Mouse (Mus musculus): ENCODE results near the gene Smagp. TPM values are rescaled to one million over a fixed set of nuclear protein-coding genes. Genes with fewer than 3 reads are reported as not detected.

The Smagp gene
- total and polyA plus RNA-seq, 3 experiments = 11.6 to 21.1 (median 12.9) TPM

DNA sequence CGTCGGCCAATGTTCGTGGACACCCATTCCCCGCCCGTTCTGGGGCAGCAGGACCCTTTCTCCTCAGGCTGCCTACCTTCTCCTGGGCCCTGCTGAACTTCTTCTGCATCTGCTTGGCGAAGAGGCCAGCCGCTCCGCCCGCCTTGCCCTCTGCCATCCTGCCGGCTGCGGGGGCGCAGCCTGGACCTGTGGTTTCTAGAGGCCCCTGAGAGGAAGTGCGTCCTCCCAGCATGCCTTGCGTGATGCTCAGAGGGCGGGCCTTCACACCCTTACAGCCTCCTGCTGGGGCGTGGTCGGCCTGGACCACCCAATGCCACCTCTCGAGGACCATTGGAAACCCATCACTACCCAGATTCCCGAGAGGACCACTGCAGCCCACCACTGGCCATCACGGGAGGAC, 32.6 kb upstream of the Smagp start, which contains the start of gene Bin2:
Gene Bin2, minus strand, starts transcription at position 217 of the 400 bp plus-strand sequence.
- Histone ChIP-seq H3K27me3 (ENCODE audit: control insufficient read depth, insufficient read depth, low read length) (no peaks in the 10 kb centered on the region), H3K4me1 (ENCODE audit: control insufficient read depth, insufficient read depth, low read length) (peaks cover 7% of the 10 kb centered on the region), H3K36me3 (ENCODE audit: control insufficient read depth, insufficient read depth, low read length) (no peaks in the 10 kb centered on the region), H3K4me3 (no peak within 1 kb of the TSS), H3K79me2 (replicated peaks; ENCODE audit: control insufficient read depth, insufficient read depth, low read length) (no peaks in the 10 kb centered on the region), H3K27ac (no peak within 1 kb of the TSS), H3K9ac (ENCODE audit: low read depth, low read length) (0 out of 2 replicates have a peak within 1 kb of the TSS, but pooled peaks have one; percentile 55)
- TF ChIP-seq CTCF (IDR thresholded peaks at IDR 0.05) (no peak), EP300 (IDR thresholded peaks at IDR 0.05; ENCODE audit: insufficient read depth, low read depth, low read length) (no peak), POLR2A (IDR thresholded peaks at IDR 0.05; ENCODE audit: insufficient read depth, low read depth, low read length) (no peak; the same call in 1 of the 2 replicates)
- intact Hi-C loops (cut with DNase I) = no loop called here
- WGBS = 81% methylated on average over 20 of the region's 20 CpGs
- DNase-seq = peak; percentile 58 to 80

DNA sequence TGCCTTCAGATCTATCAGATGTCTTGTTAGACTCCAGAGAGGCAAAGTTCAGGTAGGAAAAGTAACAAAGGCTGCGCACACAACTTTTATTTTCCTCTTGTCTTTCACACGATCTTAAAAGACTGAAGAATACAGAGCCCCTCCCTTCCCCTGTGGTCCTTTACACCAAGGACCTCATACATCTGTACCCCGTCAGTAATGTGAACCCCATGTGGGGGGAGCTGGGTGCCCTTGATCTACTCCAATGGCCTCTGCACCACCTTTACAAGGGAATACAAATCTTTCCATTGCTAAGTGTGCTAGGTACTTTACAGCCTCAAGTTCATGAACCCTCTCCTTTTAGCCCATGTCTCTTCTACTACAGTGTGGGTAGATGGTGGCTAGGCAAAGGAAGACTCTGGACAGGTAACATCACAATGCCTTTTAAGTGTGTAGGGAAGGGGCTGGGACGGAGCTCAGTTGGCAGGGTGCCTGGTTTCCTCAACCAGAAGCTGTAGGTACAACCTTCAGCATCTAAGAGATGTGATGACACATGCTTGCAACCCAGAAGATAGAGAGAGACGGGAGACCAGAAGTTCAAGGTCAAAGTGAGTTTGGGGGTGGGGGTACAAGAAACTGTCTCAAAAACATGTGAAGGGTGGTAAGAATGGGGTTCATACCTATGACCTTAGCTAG, 31.3 kb upstream of the Smagp start:
- H3K36me3 ChIP-seq (ENCODE audit: control insufficient read depth, insufficient read depth, low read length) = no peaks in the 10 kb centered on the region
- no peak overlapping the region for H3K4me3 ChIP-seq
- 77% methylated on average over 5 of the region's 5 CpGs for WGBS
- H3K27ac ChIP-seq = no peak overlapping the region
- H3K79me2 ChIP-seq (replicated peaks; ENCODE audit: control insufficient read depth, insufficient read depth, low read length) = no peaks in the 10 kb centered on the region
- no peaks in the 10 kb centered on the region for H3K27me3 ChIP-seq (ENCODE audit: control insufficient read depth, insufficient read depth, low read length)
- TF ChIP-seq POLR2A (IDR thresholded peaks at IDR 0.05; ENCODE audit: insufficient read depth, low read depth, low read length) (no peak), CTCF (IDR thresholded peaks at IDR 0.05) (no peak), EP300 (IDR thresholded peaks at IDR 0.05; ENCODE audit: insufficient read depth, low read depth, low read length) (no peak)
- no peak for DNase-seq
- peaks cover 2% of the 10 kb centered on the region for H3K4me1 ChIP-seq (ENCODE audit: control insufficient read depth, insufficient read depth, low read length)
- intact Hi-C loops (cut with DNase I) = no loop called here
- no peak overlapping the region for H3K9ac ChIP-seq (ENCODE audit: low read depth, low read length)

DNA sequence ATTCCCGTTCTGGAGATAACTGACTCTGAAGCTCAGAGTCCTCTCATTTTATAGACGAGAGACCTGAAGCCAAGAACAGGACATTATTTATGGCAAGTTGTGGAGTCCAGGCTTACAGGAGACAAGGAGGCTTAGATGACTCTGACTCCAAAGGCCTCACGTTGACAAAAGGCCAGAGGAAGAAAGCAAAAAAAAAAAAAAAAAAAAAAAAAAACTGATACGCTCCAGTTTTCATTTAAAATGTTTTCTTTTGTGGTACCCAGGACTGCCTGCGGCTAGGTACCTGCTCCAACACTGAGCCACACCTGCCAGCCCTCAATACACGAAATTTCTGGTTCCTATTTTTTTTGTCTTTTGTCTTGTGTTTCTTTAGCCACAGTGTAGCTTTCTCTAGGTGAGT, 30.7 kb upstream of the Smagp start:
- DNase-seq = no peak
- no peaks in the 10 kb centered on the region for H3K36me3 ChIP-seq (ENCODE audit: control insufficient read depth, insufficient read depth, low read length)
- H3K4me1 ChIP-seq (ENCODE audit: control insufficient read depth, insufficient read depth, low read length) = peaks cover 2% of the 10 kb centered on the region
- TF ChIP-seq EP300 (IDR thresholded peaks at IDR 0.05; ENCODE audit: insufficient read depth, low read depth, low read length) = no peak
- no peak for TF ChIP-seq POLR2A (IDR thresholded peaks at IDR 0.05; ENCODE audit: insufficient read depth, low read depth, low read length)
- no peak for TF ChIP-seq CTCF (IDR thresholded peaks at IDR 0.05)
- intact Hi-C loops (cut with DNase I) = no loop called here
- H3K27me3 ChIP-seq (ENCODE audit: control insufficient read depth, insufficient read depth, low read length) = no peaks in the 10 kb centered on the region
- H3K79me2 ChIP-seq (replicated peaks; ENCODE audit: control insufficient read depth, insufficient read depth, low read length) = no peaks in the 10 kb centered on the region
- H3K27ac ChIP-seq = no peak overlapping the region
- no peak overlapping the region for H3K9ac ChIP-seq (ENCODE audit: low read depth, low read length)
- no peak overlapping the region for H3K4me3 ChIP-seq
- WGBS = 48% methylated on average over 6 of the region's 6 CpGs

DNA sequence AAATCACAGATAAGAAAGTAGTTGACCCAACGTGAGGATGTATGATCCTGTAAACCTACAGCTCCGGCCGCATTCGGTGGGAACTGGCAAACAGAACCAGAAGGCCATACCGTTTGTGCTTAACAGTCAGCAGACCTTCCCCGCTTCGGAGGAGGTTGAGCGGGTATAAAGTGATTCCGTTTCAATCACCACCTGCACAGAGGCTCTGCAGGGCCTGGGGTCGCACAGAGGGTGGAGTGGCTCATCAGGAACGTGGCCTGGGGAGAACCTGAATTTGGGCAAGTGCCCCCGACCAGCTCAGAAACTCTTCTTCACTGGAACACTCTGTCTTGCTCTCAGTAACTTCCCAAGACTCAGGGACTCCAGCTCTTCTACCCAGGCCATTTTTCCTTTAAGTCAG, 30.1 kb upstream of the Smagp start:
- H3K27ac ChIP-seq = no peak overlapping the region
- H3K79me2 ChIP-seq (replicated peaks; ENCODE audit: control insufficient read depth, insufficient read depth, low read length) = no peaks in the 10 kb centered on the region
- no peak for DNase-seq
- TF ChIP-seq POLR2A (IDR thresholded peaks at IDR 0.05; ENCODE audit: insufficient read depth, low read depth, low read length) (no peak), CTCF (IDR thresholded peaks at IDR 0.05) (no peak), EP300 (IDR thresholded peaks at IDR 0.05; ENCODE audit: insufficient read depth, low read depth, low read length) (no peak)
- H3K4me1 ChIP-seq (ENCODE audit: control insufficient read depth, insufficient read depth, low read length) = peaks cover 2% of the 10 kb centered on the region
- H3K4me3 ChIP-seq = no peak overlapping the region
- H3K27me3 ChIP-seq (ENCODE audit: control insufficient read depth, insufficient read depth, low read length) = no peaks in the 10 kb centered on the region
- WGBS = 35% methylated on average over 12 of the region's 12 CpGs
- no peak overlapping the region for H3K9ac ChIP-seq (ENCODE audit: low read depth, low read length)
- H3K36me3 ChIP-seq (ENCODE audit: control insufficient read depth, insufficient read depth, low read length) = no peaks in the 10 kb centered on the region
- intact Hi-C loops (cut with DNase I) = no loop called here

DNA sequence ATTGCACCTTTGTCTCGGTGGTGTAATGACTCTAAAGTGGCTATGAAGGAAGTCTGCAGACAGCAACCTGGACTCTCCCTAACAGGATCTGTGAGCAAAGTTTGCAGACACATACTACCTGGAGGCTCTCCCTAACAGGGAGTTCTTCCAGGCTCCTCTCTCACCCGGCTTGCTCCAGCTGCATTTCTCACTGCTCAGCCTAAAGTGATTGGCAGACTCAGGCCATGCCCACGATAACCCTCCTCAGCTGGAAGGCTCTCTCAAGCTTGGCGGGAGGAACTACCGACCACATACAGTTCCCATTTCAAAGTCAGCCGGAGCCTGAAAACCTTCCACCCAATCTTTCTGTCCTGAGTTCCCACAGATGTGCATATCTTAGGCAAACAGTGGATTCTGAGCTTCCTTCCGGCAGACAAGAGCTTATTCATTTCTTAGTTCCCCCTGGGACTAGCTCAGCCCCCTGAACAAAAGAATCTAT, 29.5 kb upstream of the Smagp start:
- Histone ChIP-seq H3K4me1 (ENCODE audit: control insufficient read depth, insufficient read depth, low read length) (peaks cover 2% of the 10 kb centered on the region), H3K79me2 (replicated peaks; ENCODE audit: control insufficient read depth, insufficient read depth, low read length) (no peaks in the 10 kb centered on the region), H3K27ac (no peak overlapping the region), H3K36me3 (ENCODE audit: control insufficient read depth, insufficient read depth, low read length) (no peaks in the 10 kb centered on the region), H3K9ac (ENCODE audit: low read depth, low read length) (no peak overlapping the region), H3K27me3 (ENCODE audit: control insufficient read depth, insufficient read depth, low read length) (no peaks in the 10 kb centered on the region), H3K4me3 (no peak overlapping the region)
- peak in 1 of 2 experiments; percentile 42 for DNase-seq
- intact Hi-C loops (cut with DNase I) = no loop called here
- TF ChIP-seq CTCF (IDR thresholded peaks at IDR 0.05) (no peak), POLR2A (IDR thresholded peaks at IDR 0.05; ENCODE audit: insufficient read depth, low read depth, low read length) (no peak), EP300 (IDR thresholded peaks at IDR 0.05; ENCODE audit: insufficient read depth, low read depth, low read length) (no peak)
- 7% methylated on average over 7 of the region's 7 CpGs for WGBS
